Mouse (Mus musculus): Measurements from ENCODE around the gene Slc17a7.

GRCm38 (mm10) chr7:45174567-45175280 lies 11.0 kb downstream of the Slc17a7 start:
- TF ChIP-seq POLR2A (IDR thresholded peaks at IDR 0.05; ENCODE audit: control insufficient read depth, extremely low read depth, insufficient read depth, low read length, poor library complexity) (no peak), CTCF (IDR thresholded peaks at IDR 0.05; ENCODE audit: borderline replicate concordance, control insufficient read depth, extremely low read depth, insufficient read depth, low read length, poor library complexity) (no peak)
